Mouse (Mus musculus): ENCODE results near the gene 2310033P09Rik.
A peak's percentile ranks its signal among the peaks of the same experiment; 100 is the strongest.
"Not testable (repeated sequence)": the region's sequence is repeated elsewhere in the genome, so short reads cannot be mapped to it uniquely, and the experiment has no call there.

2310033P09Rik gene

GRCm38 (mm10) chr11:59201216-59202002 lies 6.7 kb upstream of the 2310033P09Rik start:
- no peak for DNase-seq

- peak; percentile 96 to 99 for DNase-seq
Measured at GRCm38 (mm10) chr11:59202081-59202995, 5.8 kb upstream of the 2310033P09Rik start, which contains the start of gene Mrpl55. Gene Mrpl55, plus strand, starts transcription at chr11:59202486.

- peak; percentile 76 to 82 for DNase-seq
Measured at GRCm38 (mm10) chr11:59209003-59209441, 901 bp downstream of the 2310033P09Rik start.

- no peak for DNase-seq
Measured at GRCm38 (mm10) chr11:59209580-59209979, 1.5 kb downstream of the 2310033P09Rik start.

- no peak for DNase-seq
Measured at GRCm38 (mm10) chr11:59210020-59210419, 1.9 kb downstream of the 2310033P09Rik start.

- not testable (repeated sequence) for DNase-seq
Measured at GRCm38 (mm10) chr11:59211561-59211960, 3.4 kb downstream of the 2310033P09Rik start.

GRCm38 (mm10) chr11:59212320-59212719 lies 4.2 kb downstream of the 2310033P09Rik start:
- DNase-seq, result not testable (repeated sequence)

GRCm38 (mm10) chr11:59212892-59213494 lies 4.9 kb downstream of the 2310033P09Rik start:
- peak in 1 of 2 experiments; percentile 36 for DNase-seq

GRCm38 (mm10) chr11:59216955-59217354 lies 8.8 kb downstream of the 2310033P09Rik start:
- no peak for DNase-seq

GRCm38 (mm10) chr11:59218389-59218998 lies 10.4 kb downstream of the 2310033P09Rik start:
- peak; percentile 29 to 76 for DNase-seq

GRCm38 (mm10) chr11:59219064-59219463 lies 10.9 kb downstream of the 2310033P09Rik start:
- DNase-seq, result peak; percentile 44 to 72

- DNase-seq, result no peak
Measured at GRCm38 (mm10) chr11:59221604-59222003, 13.5 kb downstream of the 2310033P09Rik start.

- peak; percentile 55 to 69 for DNase-seq
Measured at GRCm38 (mm10) chr11:59222306-59222705, 14.2 kb downstream of the 2310033P09Rik start.

GRCm38 (mm10) chr11:59224025-59224424 lies 15.9 kb downstream of the 2310033P09Rik start:
- no peak for DNase-seq

GRCm38 (mm10) chr11:59224470-59224869 lies 16.3 kb downstream of the 2310033P09Rik start:
- DNase-seq, result no peak

- no peak for DNase-seq
Measured at GRCm38 (mm10) chr11:59225167-59225566, 17.0 kb downstream of the 2310033P09Rik start.

GRCm38 (mm10) chr11:59226251-59226650 lies 18.1 kb downstream of the 2310033P09Rik start:
- peak in 1 of 2 experiments; percentile 13 for DNase-seq

GRCm38 (mm10) chr11:59226787-59227603 lies 18.9 kb downstream of the 2310033P09Rik start:
- DNase-seq, result peak; percentile 34 to 48

GRCm38 (mm10) chr11:59227604-59228121 lies 19.5 kb downstream of the 2310033P09Rik start:
- DNase-seq, result peak in 1 of 2 experiments; percentile 51

- peak; percentile 97 to 99 for DNase-seq
Measured at GRCm38 (mm10) chr11:59228122-59228953, 20.2 kb downstream of the 2310033P09Rik start, which contains the start of gene Arf1. Gene Arf1, minus strand, starts transcription at chr11:59228270.
